Mouse (Mus musculus) cortical plate, adult 2 months (tissue): ENCODE measurements around the gene Fam169b. TPM values are rescaled to one million over a fixed set of nuclear protein-coding genes. Genes with fewer than 3 reads are reported as not detected.

Experiments used
- H3K27ac ChIP-seq: fragments of 200-500 bp; 2 replicates; pipeline ENCODE4 v1.5.1; 2012; ENCODE audit warnings: low read length, control low read depth, inconsistent platforms; ENCODE audit not compliant: insufficient read depth
- H3K4me1 ChIP-seq: fragments of 200-500 bp; 2 replicates; pipeline ENCODE4 v1.6.1; 2011; ENCODE audit warnings: low read length; ENCODE audit not compliant: control insufficient read depth, insufficient read depth
- H3K4me3 ChIP-seq: fragments of 200-500 bp; 2 replicates; pipeline ENCODE4 v1.5.1; 2011; ENCODE audit warnings: mild to moderate bottlenecking, low read length, control low read depth; ENCODE audit not compliant: insufficient read depth
- CTCF ChIP-seq: fragments of 200-500 bp; IDR thresholded peaks from 2 replicates; pipeline ENCODE4 v1.5.1; 2011; ENCODE audit warnings: mild to moderate bottlenecking, control low read depth, low read length; ENCODE audit not compliant: insufficient read depth; ENCODE audit errors: extremely low read depth
- POLR2A ChIP-seq: fragments of 200-500 bp; IDR thresholded peaks from 2 replicates; pipeline ENCODE4 v1.6.1; 2011; ENCODE audit warnings: mild to moderate bottlenecking, low read length, control low read depth; ENCODE audit not compliant: insufficient read depth; ENCODE audit errors: extremely low read depth
- polyA plus RNA-seq: library from polyadenylated mRNA; depleted of rRNA; stranded (reverse); fragments of >200 nt; gene quantifications from 2 replicates; pipeline ENCODE4 v1.2.3, GENCODE M21; 2012

Fam169b gene
- polyA plus RNA-seq, 1 experiment: 0.27 TPM

GRCm38 (mm10) chr7:68301160-68301559, 27.5 kb downstream of the Fam169b start:
- no peak overlapping the region for H3K27ac ChIP-seq
- H3K4me3 ChIP-seq: no peak overlapping the region
- no peaks in the 10 kb centered on the region; the same call in 1 of the 2 replicates for H3K4me1 ChIP-seq
- TF ChIP-seq CTCF (no peak), POLR2A (no peak)

GRCm38 (mm10) chr7:68302586-68303433, 29.2 kb downstream of the Fam169b start:
- H3K4me3 ChIP-seq: peak overlapping the region; percentile 32
- TF ChIP-seq CTCF (peak; percentile 88), POLR2A (no peak)
- H3K27ac ChIP-seq: no peak overlapping the region
- no peaks in the 10 kb centered on the region; the same call in 1 of the 2 replicates for H3K4me1 ChIP-seq

GRCm38 (mm10) chr7:68303685-68304084, 30.0 kb downstream of the Fam169b start:
- Histone ChIP-seq H3K4me3 (no peak overlapping the region), H3K27ac (no peak overlapping the region), H3K4me1 (no peaks in the 10 kb centered on the region; the same call in 1 of the 2 replicates)
- TF ChIP-seq POLR2A: no peak
- TF ChIP-seq CTCF: no peak

- no peaks in the 10 kb centered on the region; the same call in 1 of the 2 replicates for H3K4me1 ChIP-seq
Measured at GRCm38 (mm10) chr7:68305781-68306575, 32.3 kb downstream of the Fam169b start.

GRCm38 (mm10) chr7:68306756-68307155, 33.1 kb downstream of the Fam169b start:
- TF ChIP-seq CTCF (no peak), POLR2A (no peak)
- Histone ChIP-seq H3K4me1 (no peaks in the 10 kb centered on the region; the same call in 1 of the 2 replicates), H3K27ac (no peak overlapping the region), H3K4me3 (no peak overlapping the region)

More at GRCm38 (mm10) chr7:68305781-68306575, 32.3 kb downstream of the Fam169b start:
- TF ChIP-seq CTCF (no peak), POLR2A (no peak)
- H3K27ac ChIP-seq: no peak overlapping the region
- no peak overlapping the region for H3K4me3 ChIP-seq

- no peak for TF ChIP-seq CTCF
- no peak for TF ChIP-seq POLR2A
- Histone ChIP-seq H3K27ac (no peak overlapping the region), H3K4me1 (no peaks in the 10 kb centered on the region), H3K4me3 (no peak overlapping the region)
Measured at GRCm38 (mm10) chr7:68311469-68311868, 37.8 kb downstream of the Fam169b start.

GRCm38 (mm10) chr7:68312395-68312794, 38.8 kb downstream of the Fam169b start:
- TF ChIP-seq POLR2A: no peak
- no peak for TF ChIP-seq CTCF
- Histone ChIP-seq H3K4me1 (no peaks in the 10 kb centered on the region), H3K4me3 (no peak overlapping the region), H3K27ac (no peak overlapping the region)

- Histone ChIP-seq H3K4me1 (no peaks in the 10 kb centered on the region), H3K4me3 (no peak overlapping the region), H3K27ac (no peak overlapping the region)
- TF ChIP-seq POLR2A: no peak
- TF ChIP-seq CTCF: no peak
Measured at GRCm38 (mm10) chr7:68313038-68313782, 39.6 kb downstream of the Fam169b start.

GRCm38 (mm10) chr7:68314286-68314685, 40.6 kb downstream of the Fam169b start:
- Histone ChIP-seq H3K4me1 (0 out of 2 replicates have a peak, but pooled peaks cover 2% of the 10 kb centered on the region), H3K27ac (no peak overlapping the region), H3K4me3 (no peak overlapping the region)
- no peak for TF ChIP-seq POLR2A
- no peak for TF ChIP-seq CTCF

GRCm38 (mm10) chr7:68315068-68315467, 41.4 kb downstream of the Fam169b start:
- H3K27ac ChIP-seq: no peak overlapping the region
- 0 out of 2 replicates have a peak, but pooled peaks cover 2% of the 10 kb centered on the region for H3K4me1 ChIP-seq
- TF ChIP-seq CTCF (no peak), POLR2A (no peak)
- no peak overlapping the region for H3K4me3 ChIP-seq
